7 mouse cellular contexts compared by ENCODE assay signal in the genomic region with DNA sequence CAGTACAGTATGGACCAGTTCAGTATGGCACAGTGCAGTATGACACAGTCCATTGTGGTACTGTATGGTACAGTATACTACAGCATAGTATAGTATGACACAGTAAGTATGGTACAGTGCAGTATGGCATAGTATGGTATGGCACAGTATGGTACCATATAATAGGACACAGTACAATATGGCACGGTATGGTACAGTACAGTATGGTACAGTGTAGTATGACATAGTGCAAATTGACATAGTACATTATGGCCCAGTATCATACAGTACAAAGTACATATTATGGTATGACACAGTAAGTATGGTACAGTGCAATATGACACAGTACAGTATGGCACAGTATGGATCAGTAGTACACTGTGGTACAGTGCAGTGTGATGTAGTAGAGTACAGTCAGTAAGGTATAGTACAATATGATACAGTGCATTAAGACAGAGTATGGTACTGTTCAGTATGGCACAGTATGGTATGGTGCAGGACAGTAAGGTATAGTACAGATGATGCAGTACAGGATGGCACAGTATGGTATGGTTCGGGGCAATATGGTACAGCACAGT.
DNase-seq lines count a peak whose midpoint lies in the region; ATAC-seq and TF ChIP-seq lines count a peak whose summit lies in the region.
"Not testable (repeated sequence)": the region's sequence is repeated elsewhere in the genome, so short reads cannot be mapped to it uniquely, and the experiment has no call there.

No protein-coding gene starts in this region.

- H3K27me3 ChIP-seq in embryonic facial prominence, embryonic 14.5 days (replicated peaks; ENCODE audit: control insufficient read depth, insufficient read depth, low read length); forebrain, embryonic 16.5 days (replicated peaks; ENCODE audit: control insufficient read depth, insufficient read depth, low read length); hindbrain, embryonic 14.5 days (ENCODE audit: control insufficient read depth, insufficient read depth, low read length); kidney, postnatal 0 days (ENCODE audit: insufficient read depth, low read length); lung, embryonic 14.5 days (ENCODE audit: insufficient read depth, low read length); midbrain, embryonic 14.5 days (ENCODE audit: control insufficient read depth, insufficient read depth, low read length); neural tube, embryonic 13.5 days: not testable (repeated sequence)

- H3K36me3 ChIP-seq in embryonic facial prominence, embryonic 14.5 days (ENCODE audit: control insufficient read depth, insufficient read depth, low read length); forebrain, embryonic 16.5 days (ENCODE audit: control insufficient read depth, insufficient read depth); hindbrain, embryonic 14.5 days (replicated peaks; ENCODE audit: control insufficient read depth, insufficient read depth); kidney, postnatal 0 days (ENCODE audit: insufficient read depth, low read length); lung, embryonic 14.5 days (ENCODE audit: insufficient read depth); midbrain, embryonic 14.5 days (ENCODE audit: control insufficient read depth, insufficient read depth, low read length); neural tube, embryonic 13.5 days: not testable (repeated sequence)

- H3K9ac ChIP-seq in embryonic facial prominence, embryonic 14.5 days (ENCODE audit: low read depth, low read length); forebrain, embryonic 16.5 days (replicated peaks; ENCODE audit: low read depth, low read length); hindbrain, embryonic 14.5 days; kidney, postnatal 0 days (ENCODE audit: low read depth, low read length); lung, embryonic 14.5 days; midbrain, embryonic 14.5 days (replicated peaks; ENCODE audit: low read length); neural tube, embryonic 13.5 days: not testable (repeated sequence)

- WGBS in embryonic facial prominence, embryonic 14.5 days = 94% methylated on average over 2 of the region's 2 CpGs
- WGBS in forebrain, embryonic 16.5 days = 96% methylated on average over 2 of the region's 2 CpGs
- WGBS in hindbrain, embryonic 14.5 days = 98% methylated on average over 2 of the region's 2 CpGs
- WGBS in kidney, postnatal 0 days = 100% methylated on average over 2 of the region's 2 CpGs
- WGBS in lung, embryonic 14.5 days = 95% methylated on average over 2 of the region's 2 CpGs
- 100% methylated on average over 2 of the region's 2 CpGs for WGBS in midbrain, embryonic 14.5 days
- WGBS in neural tube, embryonic 13.5 days = 94% methylated on average over 2 of the region's 2 CpGs

- not testable (repeated sequence) for TF ChIP-seq CTCF in kidney, postnatal 0 days (IDR thresholded peaks at IDR 0.05; ENCODE audit: low read depth); lung, embryonic 14.5 days (IDR thresholded peaks at IDR 0.05; ENCODE audit: low read depth)

- not testable (repeated sequence) for H3K4me1 ChIP-seq in embryonic facial prominence, embryonic 14.5 days (ENCODE audit: control insufficient read depth, insufficient read depth, low read length); forebrain, embryonic 16.5 days (replicated peaks; ENCODE audit: control insufficient read depth, insufficient read depth, low read length); hindbrain, embryonic 14.5 days (replicated peaks; ENCODE audit: control insufficient read depth, insufficient read depth, low read length); kidney, postnatal 0 days (replicated peaks; ENCODE audit: insufficient read depth, low read length); lung, embryonic 14.5 days (ENCODE audit: insufficient read depth); midbrain, embryonic 14.5 days (ENCODE audit: control insufficient read depth, insufficient read depth, low read length); neural tube, embryonic 13.5 days (replicated peaks)

- H3K4me3 ChIP-seq in embryonic facial prominence, embryonic 14.5 days (ENCODE audit: low read depth, low read length); forebrain, embryonic 16.5 days (replicated peaks; ENCODE audit: low read length); hindbrain, embryonic 14.5 days (replicated peaks; ENCODE audit: low read length); kidney, postnatal 0 days (replicated peaks; ENCODE audit: low read depth, low read length); lung, embryonic 14.5 days (ENCODE audit: low read depth, low read length); midbrain, embryonic 14.5 days (replicated peaks; ENCODE audit: low read depth, low read length); neural tube, embryonic 13.5 days: not testable (repeated sequence)

- not testable (repeated sequence) for H3K27ac ChIP-seq in embryonic facial prominence, embryonic 14.5 days (replicated peaks; ENCODE audit: low read depth, low read length); forebrain, embryonic 16.5 days (ENCODE audit: low read length); hindbrain, embryonic 14.5 days; kidney, postnatal 0 days; lung, embryonic 14.5 days (ENCODE audit: low read depth); midbrain, embryonic 14.5 days (replicated peaks; ENCODE audit: low read depth, low read length); neural tube, embryonic 13.5 days (replicated peaks)

- not testable (repeated sequence) for H3K9me3 ChIP-seq in embryonic facial prominence, embryonic 14.5 days (ENCODE audit: control insufficient read depth, low read length); forebrain, embryonic 16.5 days (ENCODE audit: control insufficient read depth, low read length); hindbrain, embryonic 14.5 days (ENCODE audit: control insufficient read depth, low read length); kidney, postnatal 0 days (replicated peaks; ENCODE audit: low read length); lung, embryonic 14.5 days (ENCODE audit: low read depth, low read length); midbrain, embryonic 14.5 days (ENCODE audit: control insufficient read depth, low read length); neural tube, embryonic 13.5 days

- not testable (repeated sequence) for DNase-seq in embryonic facial prominence, embryonic 14.5 days (ENCODE audit: low spot score); hindbrain, embryonic 14.5 days (ENCODE audit: low spot score); kidney, postnatal 0 days (ENCODE audit: low spot score); lung, embryonic 14.5 days; midbrain, embryonic 14.5 days

- peak; percentile 30; the same call in 1 of the 2 replicates for ATAC-seq in embryonic facial prominence, embryonic 14.5 days (ENCODE audit: low read depth)
- ATAC-seq in forebrain, embryonic 16.5 days = peak; percentile 50
- ATAC-seq in hindbrain, embryonic 14.5 days (ENCODE audit: low FRiP score) = peak; percentile 46; the same call in 1 of the 2 replicates
- peak; percentile 29; the same call in 1 of the 2 replicates for ATAC-seq in kidney, postnatal 0 days (replicated peaks; ENCODE audit: low FRiP score, low read depth)
- ATAC-seq in lung, embryonic 14.5 days (ENCODE audit: insufficient read depth) = peak; percentile 24; the same call in 1 of the 2 replicates
- peak; percentile 31; the same call in 1 of the 2 replicates for ATAC-seq in midbrain, embryonic 14.5 days (ENCODE audit: low FRiP score, low TSS enrichment)
- ATAC-seq in neural tube, embryonic 13.5 days (ENCODE audit: low read depth) = peak; percentile 40

- not testable (repeated sequence) for H3K4me2 ChIP-seq in embryonic facial prominence, embryonic 14.5 days (ENCODE audit: low read depth, low read length); forebrain, embryonic 16.5 days (ENCODE audit: low read length); hindbrain, embryonic 14.5 days (replicated peaks); kidney, postnatal 0 days (ENCODE audit: low read length); lung, embryonic 14.5 days; midbrain, embryonic 14.5 days (ENCODE audit: low read length); neural tube, embryonic 13.5 days
